Mouse (Mus musculus) adrenal gland, adult 18-20 months (tissue): ENCODE measurements around the gene Cblb. TPM values are rescaled to one million over a fixed set of nuclear protein-coding genes. Genes with fewer than 3 reads are reported as not detected.

Experiments used
- DNase-seq, 2 experiments: peaks; one replicate each; pipeline ENCODE4 v3.0.0; 2021 to 2022; ENCODE audit warnings: low spot score in 2 of 2
- total RNA-seq, 2 experiments: library from RNA; stranded (reverse); gene quantifications; 1 replicate in 1 of 2; 2 replicates in 1 of 2; pipeline ENCODE4 v1.2.3; 2021

The Cblb gene
- total RNA-seq, 2 experiments from 2014 or later: 42.3 to 50.2 TPM

DNA sequence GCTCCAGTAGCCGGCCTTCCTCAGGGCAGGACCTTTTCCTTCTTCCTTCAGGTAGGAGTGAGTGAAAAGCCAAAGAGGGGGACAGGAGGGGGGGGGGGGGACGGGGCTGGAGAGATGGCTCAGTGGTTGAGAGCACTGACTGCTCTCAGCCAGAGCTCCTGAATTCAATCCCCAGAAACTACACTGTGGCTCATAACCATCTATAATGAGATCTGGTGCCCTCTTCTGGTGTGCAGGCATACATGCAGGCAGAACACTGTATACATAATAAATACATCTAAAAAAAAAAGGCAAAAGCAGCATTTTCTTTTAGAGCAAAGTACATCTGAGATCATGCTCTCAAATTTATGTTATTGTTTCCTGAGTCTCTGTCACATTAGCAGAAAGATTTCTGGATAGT lies 158.1 kb downstream of the Cblb start:
- no peak for DNase-seq

DNA sequence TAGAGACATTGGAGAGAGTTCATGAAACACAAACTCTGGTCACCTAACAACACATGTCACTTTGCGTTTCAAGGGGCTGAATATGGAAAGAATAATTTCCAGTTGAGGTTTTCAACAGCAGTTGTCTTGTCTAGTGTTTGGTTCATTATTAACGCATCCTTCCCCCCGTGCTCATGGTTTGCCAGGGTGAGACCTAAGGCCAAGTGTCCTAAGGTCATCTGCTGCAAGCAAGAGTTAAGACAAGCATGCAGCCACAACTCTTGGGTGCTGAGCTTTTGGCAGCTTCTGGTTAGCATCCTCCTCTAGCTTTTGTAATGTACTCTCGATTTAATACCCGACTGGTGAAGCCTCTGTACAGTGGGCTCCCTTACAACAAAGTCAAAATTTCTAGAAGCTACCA lies 159.7 kb downstream of the Cblb start:
- no peak for DNase-seq

- DNase-seq: no peak
These were observed 163.0 kb downstream of the Cblb start for GRCm38 (mm10) chr16:52194040-52194439.

- no peak for DNase-seq
These were observed 163.8 kb downstream of the Cblb start for GRCm38 (mm10) chr16:52194866-52195265.

GRCm38 (mm10) chr16:52200107-52200506 lies 169.1 kb downstream of the Cblb start:
- no peak for DNase-seq

DNA sequence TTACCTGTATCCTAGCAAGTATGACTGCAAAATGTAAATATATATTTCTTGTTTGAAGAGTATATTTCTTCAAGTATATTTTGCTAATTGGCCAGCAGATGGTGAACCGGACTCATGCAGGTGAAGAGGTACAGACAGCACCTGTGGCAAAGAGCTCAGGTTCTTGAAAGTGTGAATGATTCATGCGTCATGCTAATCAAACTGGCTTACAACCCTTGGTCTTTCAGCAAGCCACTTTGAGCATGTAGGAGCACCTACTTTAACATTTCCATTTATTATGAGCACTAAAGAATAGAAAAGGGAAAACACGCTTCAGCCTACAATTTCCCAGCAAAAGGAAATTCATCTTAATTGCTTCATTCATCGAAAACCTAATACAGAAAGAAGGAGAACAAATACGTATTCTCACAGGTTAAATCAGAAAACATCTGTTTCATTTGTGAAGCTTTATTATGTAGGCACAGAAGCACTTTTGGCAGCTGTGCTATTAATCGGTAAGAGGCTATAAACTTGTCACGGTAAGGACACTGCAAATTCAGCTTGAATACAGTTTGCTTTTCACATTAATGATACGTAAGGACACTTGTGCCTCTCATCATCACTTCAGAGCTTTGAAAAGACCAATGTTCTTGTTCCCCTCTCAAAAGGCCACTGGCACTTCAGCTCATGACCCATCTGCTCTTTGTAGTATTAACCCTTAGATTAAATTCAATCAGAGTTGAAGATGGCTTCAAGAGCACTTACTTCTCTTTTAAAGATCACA lies 180.0 kb downstream of the Cblb start:
- no peak for DNase-seq

GRCm38 (mm10) chr16:52219069-52219468 lies 188.0 kb downstream of the Cblb start:
- DNase-seq: peak in 1 of 2 experiments; percentile 14

- DNase-seq: no peak
These were observed 191.9 kb downstream of the Cblb start for GRCm38 (mm10) chr16:52222896-52223295.

GRCm38 (mm10) chr16:52229446-52229845 lies 198.4 kb downstream of the Cblb start:
- no peak for DNase-seq

DNA sequence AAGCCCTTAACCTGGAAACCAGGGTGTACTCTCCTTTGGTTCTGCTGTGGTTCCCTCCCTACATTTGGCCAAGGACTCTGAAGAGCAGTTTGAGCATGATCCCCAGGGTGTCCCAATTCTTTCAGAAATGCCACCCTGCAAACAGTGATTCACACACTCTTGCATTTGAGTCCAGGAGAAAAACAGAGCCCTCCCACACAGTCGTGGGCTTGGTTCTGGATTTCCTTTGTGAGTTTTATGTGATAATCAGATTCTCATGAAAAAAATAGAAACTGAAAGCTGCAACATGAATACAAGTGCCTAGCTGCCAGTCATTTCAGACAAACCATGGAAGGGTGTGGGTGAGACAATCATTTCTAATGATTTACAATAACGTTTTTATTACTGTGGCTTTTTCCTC lies 198.9 kb downstream of the Cblb start:
- DNase-seq: no peak

GRCm38 (mm10) chr16:52242144-52242543 lies 211.1 kb downstream of the Cblb start:
- no peak for DNase-seq

DNA sequence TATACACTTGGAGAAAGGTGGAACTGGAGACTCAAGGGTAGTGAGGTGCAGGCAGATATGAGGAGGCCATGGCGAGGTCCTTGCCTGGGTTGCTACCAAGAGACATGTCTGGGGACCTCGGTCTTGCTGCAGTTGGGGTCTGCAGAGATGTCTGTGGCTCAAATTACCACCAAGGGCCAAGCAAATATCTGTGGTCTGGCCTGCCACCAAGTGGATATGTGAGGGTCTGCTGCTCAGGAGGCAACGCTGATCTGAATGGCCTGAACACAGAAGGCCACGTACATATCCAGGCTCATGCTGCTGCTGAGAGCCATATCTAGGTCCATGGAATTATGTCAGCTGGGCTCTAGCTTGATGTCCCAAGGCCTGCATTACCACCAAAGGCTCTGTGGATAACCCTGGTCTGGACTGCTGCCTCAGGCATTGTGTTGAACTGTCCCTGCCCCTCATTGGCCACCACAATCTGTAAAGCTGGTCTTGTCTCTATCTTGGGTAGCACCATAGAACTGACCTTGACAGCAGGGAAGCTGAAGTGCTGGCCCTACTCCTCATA lies 212.5 kb downstream of the Cblb start:
- DNase-seq: no peak

GRCm38 (mm10) chr16:52250196-52250595 lies 219.2 kb downstream of the Cblb start:
- DNase-seq: no peak

DNA sequence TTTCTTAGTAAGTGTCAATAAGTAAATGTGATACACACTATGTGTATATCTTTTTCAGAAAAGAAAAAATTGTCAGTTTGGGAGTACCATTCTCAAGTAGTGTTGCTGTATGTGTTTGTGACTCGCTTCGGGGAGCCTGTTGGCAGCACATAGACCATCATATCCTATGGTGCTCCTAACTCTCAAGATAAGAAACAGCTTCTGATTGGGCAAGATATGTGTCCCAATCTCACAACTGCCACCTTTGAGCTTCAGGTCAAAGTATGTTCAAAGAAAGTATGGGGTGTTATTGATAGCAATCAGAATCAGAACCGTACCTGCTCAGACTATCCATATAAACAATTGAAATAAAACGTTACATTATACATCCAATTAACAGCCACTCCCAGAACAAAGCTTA lies 219.9 kb downstream of the Cblb start:
- DNase-seq: no peak
